Mouse (Mus musculus): ENCODE measurements around the gene Immp2l. TPM values are rescaled to one million over a fixed set of nuclear protein-coding genes. Genes with fewer than 3 reads are reported as not detected.

The Immp2l gene
- total RNA-seq (2014; fragmentation: Nextera tagmentation), result 15.8 and 31.4 TPM in 2 replicates
- total RNA-seq (2017), result 4.1 and 7.9 TPM in 2 replicates
- 0.25 and 0.50 TPM in 2 replicates for polyA plus RNA-seq (2012)

- TF ChIP-seq GATA2 (IDR thresholded peaks at IDR 0.05; ENCODE audit: borderline replicate concordance, low read depth, low read length) (no peak), TAL1 (conservative IDR thresholded peaks at IDR 0.05; ENCODE audit: low read depth, low read length) (no peak), CTCF (IDR thresholded peaks at IDR 0.05; ENCODE audit: low read depth, low read length) (no peak)
- DNase-seq (ENCODE audit: low spot score), result peak; percentile 88
- Histone ChIP-seq H3K4me3 (ENCODE audit: low read depth, low read length) (peak within 1 kb of the TSS; percentile 88), H3K36me3 (replicated peaks) (peaks cover 10% of the 10 kb centered on the region), H3K9me3 (replicated peaks) (no peaks in the 10 kb centered on the region), H3K27me3 (ENCODE audit: insufficient read depth, low read length) (no peaks in the 10 kb centered on the region), H3K4me1 (ENCODE audit: insufficient read depth, low read depth, low read length) (peaks cover 20% of the 10 kb centered on the region)
- peak; percentile 96 for ATAC-seq (ENCODE audit: extremely low read depth, insufficient number of reproducible peaks, low FRiP score, poor library complexity, severe bottlenecking)
These were observed at the start of gene Immp2l for GRCm38 (mm10) chr12:41023511-41024421. Immp2l (plus strand) TSS chr12:41024090.

DNA sequence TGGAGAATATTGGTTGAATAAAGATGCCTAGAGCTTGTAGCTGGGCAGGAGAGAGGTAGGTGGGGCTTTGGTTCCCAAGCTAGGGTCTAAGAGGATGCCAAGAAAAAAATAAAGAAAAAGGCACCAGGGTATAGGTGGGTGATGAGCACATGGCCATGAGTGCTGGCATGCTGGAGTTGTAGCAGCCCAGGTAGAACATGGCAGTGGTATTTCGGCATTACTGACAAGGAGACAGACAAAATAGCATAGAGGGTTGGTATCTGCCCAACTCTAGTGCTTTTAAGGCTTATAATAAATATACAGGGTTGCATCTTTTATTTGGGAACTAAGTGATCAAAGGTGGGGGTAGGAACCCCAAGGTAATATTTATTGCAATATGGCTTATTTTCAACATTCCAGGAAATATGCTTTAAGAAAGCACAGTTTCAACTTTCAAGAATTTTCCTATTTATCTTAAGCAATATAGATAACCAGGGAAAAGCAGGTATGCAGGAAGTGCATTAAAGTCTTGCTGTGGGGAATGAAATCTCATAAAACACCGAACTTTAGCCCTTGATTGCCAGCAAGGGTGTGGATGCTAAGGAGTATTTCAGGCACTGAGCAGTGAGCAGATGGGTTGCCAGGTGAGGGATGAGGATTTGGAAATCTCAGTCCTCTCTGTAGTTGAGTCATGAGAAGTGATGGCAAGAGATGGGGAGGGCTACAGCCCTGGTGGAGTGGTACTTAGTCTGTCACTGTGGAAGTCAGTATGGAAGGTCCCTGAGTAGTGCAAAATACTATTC, 45.0 kb upstream of the Immp2l start:
- no peak for TF ChIP-seq GATA1 (IDR thresholded peaks at IDR 0.05; ENCODE audit: borderline replicate concordance, low read length)
- no peak for TF ChIP-seq GATA2 (IDR thresholded peaks at IDR 0.05; ENCODE audit: borderline replicate concordance, low read depth, low read length)
- ATAC-seq (ENCODE audit: extremely low read depth, insufficient number of reproducible peaks, low FRiP score, poor library complexity, severe bottlenecking), result no peak
- Histone ChIP-seq H3K4me3 (ENCODE audit: low read depth, low read length) (no peak overlapping the region), H3K27me3 (ENCODE audit: insufficient read depth, low read length) (no peaks in the 10 kb centered on the region), H3K4me1 (ENCODE audit: insufficient read depth, low read depth, low read length) (no peaks in the 10 kb centered on the region), H3K9me3 (replicated peaks) (no peaks in the 10 kb centered on the region), H3K36me3 (replicated peaks) (no peaks in the 10 kb centered on the region)
- no peak for DNase-seq (ENCODE audit: low spot score)

- Histone ChIP-seq H3K4me3 (ENCODE audit: low read depth, low read length) (no peak overlapping the region), H3K9me3 (replicated peaks) (no peaks in the 10 kb centered on the region), H3K4me1 (ENCODE audit: insufficient read depth, low read depth, low read length) (no peaks in the 10 kb centered on the region), H3K27me3 (ENCODE audit: insufficient read depth, low read length) (no peaks in the 10 kb centered on the region), H3K36me3 (replicated peaks) (no peaks in the 10 kb centered on the region)
- DNase-seq (ENCODE audit: low spot score), result no peak
- TF ChIP-seq GATA1 (IDR thresholded peaks at IDR 0.05; ENCODE audit: borderline replicate concordance, low read length), result no peak
- no peak for TF ChIP-seq POLR2AphosphoS5 (IDR thresholded peaks at IDR 0.05; ENCODE audit: insufficient replicate concordance, low read depth, low read length)
- no peak for TF ChIP-seq TAL1 (conservative IDR thresholded peaks at IDR 0.05; ENCODE audit: low read depth, low read length)
- TF ChIP-seq GATA2 (IDR thresholded peaks at IDR 0.05; ENCODE audit: borderline replicate concordance, low read depth, low read length), result no peak
- TF ChIP-seq CTCF (IDR thresholded peaks at IDR 0.05; ENCODE audit: low read depth, low read length), result no peak
- no peak for ATAC-seq (ENCODE audit: extremely low read depth, insufficient number of reproducible peaks, low FRiP score, poor library complexity, severe bottlenecking)
These were observed 44.2 kb upstream of the Immp2l start for GRCm38 (mm10) chr12:40979716-40980115.

GRCm38 (mm10) chr12:40980160-40980559, 43.7 kb upstream of the Immp2l start:
- DNase-seq (ENCODE audit: low spot score) (no peak), ATAC-seq (ENCODE audit: extremely low read depth, insufficient number of reproducible peaks, low FRiP score, poor library complexity, severe bottlenecking) (no peak)
- H3K36me3 ChIP-seq (replicated peaks), result no peaks in the 10 kb centered on the region
- no peaks in the 10 kb centered on the region for H3K9me3 ChIP-seq (replicated peaks)
- no peak for TF ChIP-seq GATA1 (IDR thresholded peaks at IDR 0.05; ENCODE audit: borderline replicate concordance, low read length)
- no peak for TF ChIP-seq POLR2AphosphoS5 (IDR thresholded peaks at IDR 0.05; ENCODE audit: insufficient replicate concordance, low read depth, low read length)
- TF ChIP-seq GATA2 (IDR thresholded peaks at IDR 0.05; ENCODE audit: borderline replicate concordance, low read depth, low read length), result no peak
- TF ChIP-seq TAL1 (conservative IDR thresholded peaks at IDR 0.05; ENCODE audit: low read depth, low read length), result no peak
- TF ChIP-seq CTCF (IDR thresholded peaks at IDR 0.05; ENCODE audit: low read depth, low read length), result no peak
- no peak overlapping the region for H3K4me3 ChIP-seq (ENCODE audit: low read depth, low read length)
- H3K27me3 ChIP-seq (ENCODE audit: insufficient read depth, low read length), result no peaks in the 10 kb centered on the region
- no peaks in the 10 kb centered on the region for H3K4me1 ChIP-seq (ENCODE audit: insufficient read depth, low read depth, low read length)

GRCm38 (mm10) chr12:40983021-40983420, 40.9 kb upstream of the Immp2l start:
- DNase-seq (ENCODE audit: low spot score) (no peak), ATAC-seq (ENCODE audit: extremely low read depth, insufficient number of reproducible peaks, low FRiP score, poor library complexity, severe bottlenecking) (no peak)
- no peaks in the 10 kb centered on the region for H3K27me3 ChIP-seq (ENCODE audit: insufficient read depth, low read length)
- H3K36me3 ChIP-seq (replicated peaks), result no peaks in the 10 kb centered on the region
- H3K4me3 ChIP-seq (ENCODE audit: low read depth, low read length), result no peak overlapping the region
- no peak for TF ChIP-seq CTCF (IDR thresholded peaks at IDR 0.05; ENCODE audit: low read depth, low read length)
- TF ChIP-seq GATA2 (IDR thresholded peaks at IDR 0.05; ENCODE audit: borderline replicate concordance, low read depth, low read length), result no peak
- no peaks in the 10 kb centered on the region for H3K4me1 ChIP-seq (ENCODE audit: insufficient read depth, low read depth, low read length)
- no peaks in the 10 kb centered on the region for H3K9me3 ChIP-seq (replicated peaks)

DNA sequence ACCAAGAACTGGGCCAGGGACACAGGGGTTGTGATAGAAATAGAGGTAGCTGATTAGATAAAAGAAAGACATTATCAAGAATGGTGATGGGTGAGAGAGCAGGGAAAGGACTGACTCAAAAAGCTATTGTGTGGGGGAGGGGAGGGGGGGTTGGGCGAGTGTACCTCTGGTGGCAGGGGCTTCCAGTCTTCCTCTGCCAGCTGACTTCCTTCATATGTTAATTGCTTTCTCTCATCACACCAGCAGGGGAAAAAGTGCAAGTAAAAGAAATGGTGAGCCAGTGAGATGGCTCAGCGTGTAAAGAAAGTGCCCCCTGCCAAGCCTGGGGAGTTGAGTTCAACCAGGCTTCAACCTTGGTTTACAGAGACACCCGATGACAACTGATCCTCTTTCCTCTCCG, 39.2 kb upstream of the Immp2l start:
- Histone ChIP-seq H3K4me3 (ENCODE audit: low read depth, low read length) (no peak overlapping the region), H3K4me1 (ENCODE audit: insufficient read depth, low read depth, low read length) (no peaks in the 10 kb centered on the region), H3K36me3 (replicated peaks) (no peaks in the 10 kb centered on the region), H3K9me3 (replicated peaks) (no peaks in the 10 kb centered on the region), H3K27me3 (ENCODE audit: insufficient read depth, low read length) (no peaks in the 10 kb centered on the region)
- TF ChIP-seq TAL1 (conservative IDR thresholded peaks at IDR 0.05; ENCODE audit: low read depth, low read length) (no peak), POLR2AphosphoS5 (IDR thresholded peaks at IDR 0.05; ENCODE audit: insufficient replicate concordance, low read depth, low read length) (no peak), GATA2 (IDR thresholded peaks at IDR 0.05; ENCODE audit: borderline replicate concordance, low read depth, low read length) (no peak), CTCF (IDR thresholded peaks at IDR 0.05; ENCODE audit: low read depth, low read length) (no peak), GATA1 (IDR thresholded peaks at IDR 0.05; ENCODE audit: borderline replicate concordance, low read length) (no peak)
- DNase-seq (ENCODE audit: low spot score) (no peak), ATAC-seq (ENCODE audit: extremely low read depth, insufficient number of reproducible peaks, low FRiP score, poor library complexity, severe bottlenecking) (no peak)
